Mouse (Mus musculus): ENCODE data around the gene Cpe. TPM values are rescaled to one million over a fixed set of nuclear protein-coding genes. Genes with fewer than 3 reads are reported as not detected.
"Not testable (repeated sequence)": the region's sequence is repeated elsewhere in the genome, so short reads cannot be mapped to it uniquely, and the experiment has no call there.

The Cpe gene
- total and polyA plus RNA-seq, 2 experiments from 2014 or later, result 149 to 247 TPM

DNA sequence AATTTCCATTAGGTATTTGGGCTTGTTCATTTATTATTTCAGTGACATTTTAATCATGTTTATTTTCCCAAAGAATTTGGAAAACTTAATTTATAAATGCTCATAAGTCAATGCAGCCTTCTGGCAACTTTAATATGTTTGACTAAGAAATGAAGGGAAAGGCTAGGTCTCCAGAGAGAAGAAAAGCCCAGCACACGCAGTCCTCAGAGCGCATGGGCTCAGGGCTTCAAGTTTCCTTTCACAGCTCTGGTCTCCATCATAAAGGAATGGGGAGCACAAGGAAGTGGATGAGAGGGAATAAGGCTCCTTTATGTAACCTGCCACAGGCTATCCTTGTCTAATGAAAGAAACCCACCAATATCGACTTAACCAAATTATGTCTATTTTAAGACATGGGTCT is 10.4 kb downstream of the Cpe start:
- no peak for DNase-seq (ENCODE audit: low spot score)
- no peak overlapping the region for H3K9ac ChIP-seq (replicated peaks; ENCODE audit: low read depth, low read length)
- H3K4me1 ChIP-seq (ENCODE audit: control insufficient read depth, insufficient read depth), result 0 out of 2 replicates have a peak, but pooled peaks cover 3% of the 10 kb centered on the region
- WGBS, result 82% methylated on average over 3 of the region's 3 CpGs
- H3K9me3 ChIP-seq (replicated peaks; ENCODE audit: control insufficient read depth, low read length), result no peaks in the 10 kb centered on the region
- H3K27ac ChIP-seq (ENCODE audit: low read depth), result no peak overlapping the region
- H3K4me2 ChIP-seq (ENCODE audit: low read depth, low read length), result no peak overlapping the region
- no peak for ATAC-seq (ENCODE audit: insufficient read depth, low read depth)
- H3K4me3 ChIP-seq (ENCODE audit: low read depth, low read length), result no peak overlapping the region
- no peaks in the 10 kb centered on the region for H3K36me3 ChIP-seq (replicated peaks; ENCODE audit: control insufficient read depth, insufficient read depth, low read length)
- TF ChIP-seq CTCF (IDR thresholded peaks at IDR 0.05; ENCODE audit: low read depth) (no peak), EP300 (IDR thresholded peaks at IDR 0.05; ENCODE audit: low read depth) (no peak)
- no peaks in the 10 kb centered on the region for H3K27me3 ChIP-seq (ENCODE audit: control insufficient read depth, insufficient read depth, low read length)

DNA sequence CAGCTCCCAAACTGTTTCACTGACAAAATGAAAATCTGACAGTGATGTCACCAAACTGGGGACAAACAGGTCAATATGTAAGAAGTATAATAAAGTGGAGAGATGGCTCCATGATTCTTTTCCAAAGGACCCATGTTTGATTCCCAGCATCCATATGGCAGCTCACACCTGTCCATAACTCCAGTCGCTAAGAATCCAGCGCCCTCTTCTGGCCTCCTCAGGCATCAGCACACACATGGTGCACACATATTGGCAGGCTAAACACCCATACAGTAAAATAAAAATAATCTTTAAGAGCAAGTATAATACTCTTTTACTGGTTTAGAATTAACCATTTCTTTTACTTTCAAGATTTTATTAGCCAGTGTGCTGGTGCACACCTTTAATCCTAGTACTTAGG is 16.5 kb downstream of the Cpe start:
- no peak for TF ChIP-seq EP300 (IDR thresholded peaks at IDR 0.05; ENCODE audit: low read depth)
- no peak for TF ChIP-seq CTCF (IDR thresholded peaks at IDR 0.05; ENCODE audit: low read depth)
- Histone ChIP-seq H3K4me1 (ENCODE audit: control insufficient read depth, insufficient read depth) (peaks cover 7% of the 10 kb centered on the region; the same call in 1 of the 2 replicates), H3K36me3 (replicated peaks; ENCODE audit: control insufficient read depth, insufficient read depth, low read length) (no peaks in the 10 kb centered on the region), H3K9ac (replicated peaks; ENCODE audit: low read depth, low read length) (no peak overlapping the region), H3K9me3 (replicated peaks; ENCODE audit: control insufficient read depth, low read length) (no peaks in the 10 kb centered on the region), H3K4me3 (ENCODE audit: low read depth, low read length) (no peak overlapping the region), H3K27ac (ENCODE audit: low read depth) (no peak overlapping the region), H3K4me2 (ENCODE audit: low read depth, low read length) (no peak overlapping the region), H3K27me3 (ENCODE audit: control insufficient read depth, insufficient read depth, low read length) (no peaks in the 10 kb centered on the region)
- DNase-seq (ENCODE audit: low spot score), result no peak
- ATAC-seq (ENCODE audit: insufficient read depth, low read depth), result no peak
- 73% methylated on average over 2 of the region's 2 CpGs for WGBS

DNA sequence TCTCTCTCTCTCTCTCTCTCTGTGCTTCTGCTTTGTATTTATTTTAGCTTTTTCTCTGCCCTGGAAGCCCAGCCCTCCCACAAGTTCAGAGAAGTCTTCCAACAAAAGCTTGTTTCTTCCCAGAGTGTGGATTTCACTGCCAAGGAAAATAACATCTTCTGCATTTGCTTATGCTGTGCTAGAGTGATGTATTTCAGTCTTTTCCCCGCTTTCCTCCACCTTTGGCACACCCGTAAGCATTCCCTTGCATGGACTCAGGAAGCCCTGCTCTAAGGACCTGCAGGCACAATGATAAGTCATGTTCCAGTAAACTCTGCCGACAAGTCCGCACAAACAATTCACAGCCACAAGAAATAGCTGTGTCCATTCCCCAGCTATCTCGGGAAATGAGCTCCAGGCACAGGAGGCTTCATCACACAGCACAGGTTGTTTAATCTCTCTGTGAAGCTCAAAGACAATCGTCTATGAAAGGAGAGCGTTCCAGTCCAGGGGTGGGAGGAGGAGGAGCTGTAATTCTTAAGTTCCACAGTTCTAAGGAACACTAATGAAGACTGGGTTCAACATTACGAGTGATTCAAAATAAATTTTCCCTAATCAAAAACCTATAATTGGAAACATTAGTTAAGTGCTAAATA is 17.8 kb downstream of the Cpe start:
- DNase-seq (ENCODE audit: low spot score) (peak; percentile 73), ATAC-seq (ENCODE audit: insufficient read depth, low read depth) (peak; percentile 81)
- Histone ChIP-seq H3K36me3 (replicated peaks; ENCODE audit: control insufficient read depth, insufficient read depth, low read length) (no peaks in the 10 kb centered on the region), H3K27ac (ENCODE audit: low read depth) (peak overlapping the region; percentile 56), H3K4me2 (ENCODE audit: low read depth, low read length) (peak overlapping the region; percentile 45), H3K4me1 (ENCODE audit: control insufficient read depth, insufficient read depth) (peaks cover 7% of the 10 kb centered on the region; the same call in 1 of the 2 replicates), H3K9ac (replicated peaks; ENCODE audit: low read depth, low read length) (no peak overlapping the region), H3K27me3 (ENCODE audit: control insufficient read depth, insufficient read depth, low read length) (no peaks in the 10 kb centered on the region), H3K4me3 (ENCODE audit: low read depth, low read length) (no peak overlapping the region; the same call in 1 of the 2 replicates), H3K9me3 (replicated peaks; ENCODE audit: control insufficient read depth, low read length) (no peaks in the 10 kb centered on the region)
- 27% methylated on average over 8 of the region's 8 CpGs for WGBS
- TF ChIP-seq CTCF (IDR thresholded peaks at IDR 0.05; ENCODE audit: low read depth), result no peak
- no peak for TF ChIP-seq EP300 (IDR thresholded peaks at IDR 0.05; ENCODE audit: low read depth)

DNA sequence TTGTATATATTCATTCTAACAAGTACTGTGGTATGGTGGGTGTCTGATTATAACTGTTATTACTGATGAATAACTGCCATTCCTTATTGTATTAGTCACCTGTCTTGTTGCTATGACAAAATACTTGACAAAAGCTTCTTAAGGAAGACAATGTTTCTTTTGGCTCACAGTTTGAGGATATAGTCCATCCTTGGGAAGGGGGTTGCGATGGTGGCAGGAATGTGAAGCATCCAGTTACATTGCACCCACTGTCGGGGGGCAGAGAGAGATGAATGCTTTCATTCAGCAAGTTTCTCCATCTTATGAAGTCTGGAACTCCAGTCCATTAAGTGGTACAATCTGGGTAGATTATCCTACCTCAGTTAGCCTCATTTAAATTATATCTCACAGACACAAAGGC is 19.9 kb downstream of the Cpe start:
- H3K9me3 ChIP-seq (replicated peaks; ENCODE audit: control insufficient read depth, low read length), result no peaks in the 10 kb centered on the region
- H3K9ac ChIP-seq (replicated peaks; ENCODE audit: low read depth, low read length), result no peak overlapping the region
- no peak for ATAC-seq (ENCODE audit: insufficient read depth, low read depth)
- no peaks in the 10 kb centered on the region for H3K36me3 ChIP-seq (replicated peaks; ENCODE audit: control insufficient read depth, insufficient read depth, low read length)
- 63% methylated on average over 2 of the region's 2 CpGs for WGBS
- H3K27ac ChIP-seq (ENCODE audit: low read depth), result no peak overlapping the region
- no peak overlapping the region for H3K4me3 ChIP-seq (ENCODE audit: low read depth, low read length)
- DNase-seq (ENCODE audit: low spot score), result no peak
- peaks cover 10% of the 10 kb centered on the region; the same call in 1 of the 2 replicates for H3K4me1 ChIP-seq (ENCODE audit: control insufficient read depth, insufficient read depth)
- H3K27me3 ChIP-seq (ENCODE audit: control insufficient read depth, insufficient read depth, low read length), result no peaks in the 10 kb centered on the region
- H3K4me2 ChIP-seq (ENCODE audit: low read depth, low read length), result no peak overlapping the region
- TF ChIP-seq EP300 (IDR thresholded peaks at IDR 0.05; ENCODE audit: low read depth), result no peak
- no peak for TF ChIP-seq CTCF (IDR thresholded peaks at IDR 0.05; ENCODE audit: low read depth)

DNA sequence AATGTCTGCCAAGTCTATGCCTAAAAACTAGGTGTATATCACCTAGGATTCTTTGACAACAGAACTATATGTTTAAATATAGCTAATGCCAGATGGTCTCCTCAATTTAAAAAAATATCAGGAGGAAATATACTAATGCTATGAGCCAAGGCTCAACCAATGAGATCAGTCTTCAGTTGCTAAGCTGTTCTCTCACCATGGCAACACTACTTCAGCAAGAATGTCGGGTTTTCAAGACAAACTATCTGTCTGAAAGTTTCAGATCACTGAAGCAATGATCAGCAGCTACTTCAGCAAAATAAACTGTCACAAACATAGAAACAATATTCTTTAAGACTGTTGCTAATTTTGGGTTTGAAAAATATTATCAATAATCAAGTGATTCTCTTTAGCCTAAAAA is 20.9 kb downstream of the Cpe start:
- H3K27me3 ChIP-seq (ENCODE audit: control insufficient read depth, insufficient read depth, low read length), result no peaks in the 10 kb centered on the region
- no peak overlapping the region for H3K4me2 ChIP-seq (ENCODE audit: low read depth, low read length)
- H3K4me1 ChIP-seq (ENCODE audit: control insufficient read depth, insufficient read depth), result peaks cover 10% of the 10 kb centered on the region; the same call in 1 of the 2 replicates
- H3K9me3 ChIP-seq (replicated peaks; ENCODE audit: control insufficient read depth, low read length), result no peaks in the 10 kb centered on the region
- no peak for TF ChIP-seq CTCF (IDR thresholded peaks at IDR 0.05; ENCODE audit: low read depth)
- TF ChIP-seq EP300 (IDR thresholded peaks at IDR 0.05; ENCODE audit: low read depth), result no peak
- no peak for ATAC-seq (ENCODE audit: insufficient read depth, low read depth)
- no peaks in the 10 kb centered on the region for H3K36me3 ChIP-seq (replicated peaks; ENCODE audit: control insufficient read depth, insufficient read depth, low read length)
- no peak overlapping the region for H3K9ac ChIP-seq (replicated peaks; ENCODE audit: low read depth, low read length)
- no peak for DNase-seq (ENCODE audit: low spot score)
- no peak overlapping the region for H3K4me3 ChIP-seq (ENCODE audit: low read depth, low read length)
- H3K27ac ChIP-seq (ENCODE audit: low read depth), result no peak overlapping the region
- WGBS, result 44% methylated on average over 1 of the region's 1 CpGs

DNA sequence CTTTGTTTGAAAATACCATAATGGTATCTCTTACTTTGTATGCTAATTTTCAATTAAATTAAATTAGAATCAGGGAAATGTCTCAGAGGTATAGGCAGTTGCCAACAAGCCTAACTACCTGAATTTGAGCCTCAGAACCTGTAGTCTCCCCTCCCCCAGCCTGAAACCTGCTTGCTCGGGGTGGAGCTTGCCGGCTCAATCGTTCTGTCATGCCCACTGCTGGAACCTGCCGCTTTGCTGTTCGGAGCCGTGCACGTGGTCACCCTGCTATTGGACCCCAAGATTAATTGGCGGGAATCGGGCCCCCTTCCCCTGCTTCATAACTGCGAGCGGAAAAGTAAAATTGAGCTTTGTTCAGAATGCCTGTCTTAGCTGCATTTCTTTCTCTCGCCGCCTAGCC is 26.5 kb downstream of the Cpe start:
- not testable (repeated sequence) for H3K27ac ChIP-seq (ENCODE audit: low read depth); H3K9me3 ChIP-seq (replicated peaks; ENCODE audit: control insufficient read depth, low read length); H3K4me3 ChIP-seq (ENCODE audit: low read depth, low read length); H3K27me3 ChIP-seq (ENCODE audit: control insufficient read depth, insufficient read depth, low read length); DNase-seq (ENCODE audit: low spot score); H3K36me3 ChIP-seq (replicated peaks; ENCODE audit: control insufficient read depth, insufficient read depth, low read length); ATAC-seq (ENCODE audit: insufficient read depth, low read depth); H3K4me2 ChIP-seq (ENCODE audit: low read depth, low read length); H3K9ac ChIP-seq (replicated peaks; ENCODE audit: low read depth, low read length)
- 70% methylated on average over 13 of the region's 13 CpGs for WGBS
- peaks cover 18% of the 10 kb centered on the region for H3K4me1 ChIP-seq (ENCODE audit: control insufficient read depth, insufficient read depth)

Data from heart, postnatal 0 days (tissue).